Mouse (Mus musculus) C2C12 (cell line): ENCODE results near the gene Jkamp.

ENCODE experiments used
- CEBPB ChIP-seq: IDR thresholded peaks from one replicate; pipeline ENCODE4 v1.6.1; 2011; ENCODE audit warnings: low read depth, mild to moderate bottlenecking, control low read depth, moderate library complexity
- CTCF ChIP-seq: IDR thresholded peaks from one replicate; pipeline ENCODE4 v1.5.1; 2011; ENCODE audit not compliant: control insufficient read depth, insufficient read depth, insufficient read length
- MAX ChIP-seq: IDR thresholded peaks from one replicate; pipeline ENCODE4 v1.6.1; 2011; ENCODE audit warnings: mild to moderate bottlenecking, control low read depth
- MYOD1 ChIP-seq: IDR thresholded peaks from one replicate; pipeline ENCODE4 v1.6.1; 2011; ENCODE audit warnings: low read depth; ENCODE audit not compliant: control insufficient read depth, insufficient read length
- MYOG ChIP-seq: IDR thresholded peaks from one replicate; pipeline ENCODE4 v1.6.1; 2011; ENCODE audit not compliant: control insufficient read depth, insufficient read length; ENCODE audit errors: extremely low read depth
- USF1 ChIP-seq: IDR thresholded peaks from one replicate; pipeline ENCODE4 v1.6.1; 2011; ENCODE audit warnings: low read depth, mild to moderate bottlenecking, control low read depth, moderate library complexity

DNA sequence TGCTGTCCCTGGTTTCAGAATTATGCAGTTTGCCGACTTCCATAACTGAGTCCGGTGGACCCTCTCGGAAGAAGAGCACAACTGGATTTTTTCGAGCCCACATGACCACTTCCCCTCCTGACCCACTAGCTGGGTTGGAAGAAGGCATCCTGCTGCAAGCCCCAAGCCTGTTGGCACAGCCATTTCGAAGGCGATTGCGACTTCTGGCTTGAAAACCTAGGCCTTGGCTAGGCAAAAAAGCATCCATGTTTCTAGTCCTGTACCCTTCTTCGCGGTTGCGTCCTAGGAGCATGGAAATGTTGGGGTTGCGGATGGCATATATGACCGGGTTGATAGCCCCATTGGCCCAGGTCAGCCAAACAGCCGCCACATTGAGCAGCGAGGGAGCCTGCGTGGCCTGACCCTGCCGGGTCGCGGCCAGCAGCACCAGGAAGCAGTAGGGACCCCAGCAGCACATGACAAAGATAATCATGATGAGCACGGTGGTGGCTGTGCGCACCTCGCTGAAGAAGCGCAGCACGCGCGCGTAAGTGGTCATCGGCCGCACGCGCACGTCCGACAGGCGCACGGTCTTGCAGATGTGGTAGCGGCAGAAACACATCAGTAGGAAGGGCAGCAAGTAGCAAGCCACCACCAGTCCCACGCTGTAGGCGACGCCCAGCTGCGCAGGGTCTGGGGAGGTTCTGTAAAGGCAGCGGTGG lies 15.6 kb upstream of the Jkamp start:
- no peak for TF ChIP-seq CTCF
- no peak for TF ChIP-seq MYOG
- no peak for TF ChIP-seq USF1
- TF ChIP-seq MAX, result no peak
- TF ChIP-seq MYOD1, result no peak
- no peak for TF ChIP-seq CEBPB
